Mouse (Mus musculus) lung, adult 2 months (tissue): ENCODE measurements around the gene Mertk.

Experiments used
- CTCF ChIP-seq: fragments of 200-500 bp; IDR thresholded peaks from 2 replicates; pipeline ENCODE4 v1.5.1; 2011; ENCODE audit warnings: mild to moderate bottlenecking, low read length, control low read depth; ENCODE audit not compliant: insufficient read depth
- POLR2A ChIP-seq: fragments of 200-500 bp; IDR thresholded peaks from 2 replicates; pipeline ENCODE4 v1.6.1; 2011; ENCODE audit warnings: low read depth, mild to moderate bottlenecking, control low read depth, low read length, borderline replicate concordance; ENCODE audit errors: extremely low read depth

- TF ChIP-seq CTCF (no peak), POLR2A (no peak)
These were observed 2.3 kb upstream of the Mertk start for GRCm38 (mm10) chr2:128696426-128696825.
